Mouse (Mus musculus): ENCODE measurements at regions not wholly inside any gene's neighbourhood (a gene's known extent, or its start where the extent isn't known, plus 50 kb on each side); places are given as distances from the start of the nearest gene placed in this dataset.

DNA sequence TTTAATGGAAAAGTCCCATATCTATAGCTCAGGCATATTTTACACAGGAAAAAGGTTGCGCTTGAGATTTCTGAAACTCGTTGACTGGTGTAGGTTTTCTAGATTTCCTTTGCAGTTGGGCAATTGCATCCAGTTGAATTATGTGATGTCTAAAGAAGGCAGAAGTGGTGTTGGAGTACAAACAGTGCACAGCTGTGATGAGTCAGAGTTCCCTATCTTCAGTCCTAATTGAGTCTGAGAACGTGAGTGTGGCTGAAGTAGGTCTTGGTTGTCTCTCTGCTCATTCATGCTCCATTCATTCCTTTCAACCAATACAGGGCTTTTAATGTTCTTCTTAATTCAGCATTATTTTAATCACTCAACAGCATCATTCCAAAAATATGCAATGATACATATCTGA is 142.9 kb upstream of the Dpyd start:
- DNase-seq, result no peak

DNA sequence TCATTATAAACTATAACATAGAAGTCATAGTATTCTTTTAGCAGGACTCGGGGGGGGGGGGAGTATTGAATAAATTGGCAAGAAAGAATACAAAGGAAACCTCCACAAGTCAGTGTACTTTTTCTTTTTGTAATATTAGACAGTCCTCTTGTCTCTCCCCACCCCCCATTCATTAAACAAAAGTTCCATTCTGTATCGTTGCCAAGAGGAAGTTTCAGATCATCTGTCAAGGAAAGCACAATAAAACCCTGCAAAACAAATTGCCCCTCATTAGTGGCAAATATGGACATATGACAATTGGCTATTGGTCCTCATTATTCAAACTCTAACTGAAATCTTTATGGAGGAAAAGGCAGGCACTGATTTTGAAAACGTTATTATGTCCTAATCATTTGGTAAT is 140.2 kb upstream of the Dpyd start:
- no peak for DNase-seq

DNA sequence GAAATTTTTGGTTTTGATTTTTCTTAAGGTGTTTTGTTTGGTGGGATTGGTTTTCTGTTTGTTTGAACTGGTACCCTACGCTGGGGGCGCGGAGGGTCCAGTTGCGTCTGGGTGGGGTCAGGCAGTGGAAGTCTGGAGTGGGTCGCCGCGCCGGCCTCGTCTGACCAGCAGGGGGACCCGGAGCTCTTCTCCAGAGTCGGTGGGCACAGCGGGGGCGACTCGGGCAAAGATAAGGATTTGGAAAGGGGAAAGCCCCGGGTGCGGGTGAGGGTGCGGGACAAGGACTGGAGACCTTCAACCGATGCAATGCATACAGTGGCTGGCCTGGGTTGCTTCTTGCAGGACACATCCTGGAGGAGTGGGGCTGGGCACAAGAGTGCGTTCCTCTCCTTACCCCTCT is 136.2 kb upstream of the Dpyd start:
- no peak for DNase-seq

DNA sequence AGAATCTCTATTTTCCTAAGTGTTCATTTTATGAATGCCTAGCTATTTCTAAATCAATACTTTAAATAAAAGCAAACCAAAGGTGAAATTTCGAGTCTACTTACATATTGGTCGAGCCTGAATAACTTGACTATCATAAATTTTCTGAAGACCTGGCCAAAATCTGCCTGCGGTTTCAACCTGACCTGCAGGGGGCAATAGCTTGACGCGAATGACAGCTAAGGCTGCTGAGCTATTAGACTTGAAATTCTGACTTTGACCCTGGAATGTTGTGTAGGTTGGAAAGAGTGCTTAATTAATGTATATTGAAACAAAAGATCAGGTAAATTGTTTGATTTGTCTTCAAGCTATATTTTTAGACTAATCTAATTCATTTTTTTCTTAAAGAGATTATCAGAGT is 133.4 kb upstream of the Dpyd start:
- DNase-seq, result peak; percentile 56

DNA sequence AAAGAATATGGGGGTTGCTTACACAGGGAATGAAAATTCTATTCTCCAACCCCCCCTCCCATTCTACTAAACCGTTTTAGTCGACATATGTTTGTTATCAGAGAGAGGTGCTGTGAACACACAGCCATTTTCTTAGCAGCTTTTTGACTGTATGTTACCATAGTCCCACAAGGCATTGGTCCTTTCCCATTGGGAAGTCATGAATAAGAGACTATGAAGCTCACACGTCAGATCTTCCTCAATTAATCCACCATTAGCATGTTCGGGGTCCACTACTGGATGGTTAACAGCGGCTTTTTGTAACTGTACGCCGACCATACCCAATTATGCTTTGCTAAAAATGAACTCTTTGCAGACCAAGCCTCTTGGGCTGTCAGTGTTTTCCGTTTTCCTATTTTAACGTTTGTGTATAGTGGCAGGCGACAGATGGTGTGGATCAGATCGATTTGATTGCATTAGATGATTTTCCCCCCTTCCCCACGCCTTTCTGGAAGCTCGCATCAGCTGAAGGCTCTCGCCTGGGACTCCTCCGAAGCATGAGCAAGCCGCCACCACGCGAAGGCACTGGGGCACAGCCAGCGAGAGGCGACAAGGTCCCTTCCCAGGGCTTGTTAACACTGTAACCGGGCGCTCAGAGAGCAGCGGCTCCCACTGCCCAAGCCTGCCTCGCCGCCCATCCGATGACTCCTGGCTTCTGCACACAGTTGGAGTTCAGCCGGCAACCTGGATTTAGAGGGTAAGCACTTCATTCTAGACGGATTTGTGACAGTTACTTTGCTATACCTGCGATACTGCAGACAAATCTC is 131.9 kb upstream of the Dpyd start:
- no peak for DNase-seq

DNA sequence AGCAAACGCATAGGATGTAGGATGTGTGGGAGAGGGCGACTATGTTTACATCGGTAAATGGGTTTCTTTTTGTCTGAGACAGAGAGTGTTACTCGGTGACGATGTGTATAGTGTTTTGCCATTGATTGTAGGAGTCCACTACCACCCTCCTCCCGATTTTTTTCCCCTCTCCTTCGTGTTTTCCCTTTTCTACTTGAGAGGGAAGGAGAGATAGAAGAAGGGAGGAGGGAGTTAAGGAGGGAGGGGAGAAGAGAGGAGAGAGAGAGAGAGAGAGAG is 131.4 kb upstream of the Dpyd start:
- no peak for DNase-seq

DNA sequence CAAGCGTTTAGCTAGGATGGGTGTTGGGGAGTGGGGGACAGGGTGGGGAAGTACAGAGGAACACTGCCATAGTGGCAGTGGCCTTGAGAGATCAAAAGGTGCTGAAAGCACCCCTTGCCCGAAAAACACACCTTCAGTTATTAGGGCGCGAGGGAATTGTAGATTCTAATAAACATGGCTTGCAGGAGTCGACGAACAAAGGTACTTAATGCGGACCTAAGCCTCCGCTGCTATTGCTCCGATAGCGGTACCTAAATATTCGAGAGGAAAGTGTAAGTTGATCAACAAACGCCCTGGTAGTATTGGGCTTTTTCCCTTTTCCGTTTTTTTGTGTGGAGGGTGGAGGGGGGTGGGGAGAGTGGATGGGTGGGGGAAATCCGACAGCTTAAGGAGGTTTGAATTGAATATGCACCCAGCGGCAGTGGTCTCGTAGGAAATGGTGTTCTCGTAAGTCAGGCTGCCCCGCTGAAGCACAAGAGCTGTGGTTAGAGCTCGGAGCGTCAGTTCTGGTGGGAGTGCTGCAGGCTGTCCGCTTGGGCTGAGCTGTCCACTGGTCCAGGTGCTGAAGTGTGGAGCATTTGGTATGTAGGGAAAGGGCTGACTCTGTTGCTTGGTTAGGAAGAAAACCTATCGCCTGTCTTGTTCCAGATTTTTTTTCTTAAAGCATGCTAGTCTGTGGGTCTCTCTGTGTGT is 130.8 kb upstream of the Dpyd start:
- DNase-seq, result peak; percentile 87

DNA sequence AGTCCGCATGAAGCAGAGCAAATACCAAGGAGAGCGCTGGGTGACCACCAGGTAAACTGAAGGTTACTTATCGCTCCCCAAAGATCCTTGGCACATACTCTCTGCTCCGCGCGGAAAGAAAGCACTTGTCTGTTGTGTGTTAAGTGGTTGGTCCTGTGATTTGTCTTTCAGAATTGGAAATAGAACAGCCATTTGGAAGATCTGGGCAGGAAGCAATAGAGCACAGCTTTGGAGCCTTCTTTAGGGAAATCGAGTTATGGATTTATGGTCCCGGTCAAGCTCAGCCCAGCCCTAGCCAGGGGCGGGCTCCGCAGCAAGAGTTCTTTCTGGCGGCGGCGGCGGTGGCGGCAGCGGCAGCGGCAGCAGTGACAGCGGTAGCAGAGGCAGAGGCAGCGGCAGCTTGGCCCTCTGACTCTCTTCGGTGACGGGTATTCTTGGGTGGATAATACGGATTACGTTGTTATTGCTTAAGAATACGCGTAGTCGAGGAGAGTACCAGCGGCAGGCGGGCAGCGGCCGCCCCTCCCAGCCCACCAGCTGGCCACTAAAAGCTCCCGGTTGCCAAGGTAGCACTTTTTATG is 128.4 kb upstream of the Dpyd start:
- no peak for DNase-seq

DNA sequence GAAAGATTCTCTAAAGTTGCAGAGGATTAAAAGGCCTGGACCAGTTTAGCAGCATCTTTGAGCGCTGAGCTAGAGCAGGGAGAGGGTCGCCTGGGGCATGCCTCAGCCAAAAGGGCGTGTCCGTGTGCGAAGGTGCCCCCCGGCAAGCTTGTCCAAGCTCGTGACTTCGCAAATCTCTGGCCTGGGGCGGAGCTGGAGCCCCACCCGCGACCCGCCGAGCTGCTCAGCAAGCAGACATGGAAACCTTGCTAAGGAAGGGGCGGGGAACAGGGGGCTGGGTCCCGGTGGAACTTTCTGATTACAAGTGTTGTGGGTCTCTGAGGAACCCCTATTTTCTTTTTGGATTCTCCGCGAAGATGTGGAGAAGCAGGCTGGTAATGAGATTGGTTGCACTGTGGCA is 127.6 kb upstream of the Dpyd start:
- DNase-seq, result no peak

DNA sequence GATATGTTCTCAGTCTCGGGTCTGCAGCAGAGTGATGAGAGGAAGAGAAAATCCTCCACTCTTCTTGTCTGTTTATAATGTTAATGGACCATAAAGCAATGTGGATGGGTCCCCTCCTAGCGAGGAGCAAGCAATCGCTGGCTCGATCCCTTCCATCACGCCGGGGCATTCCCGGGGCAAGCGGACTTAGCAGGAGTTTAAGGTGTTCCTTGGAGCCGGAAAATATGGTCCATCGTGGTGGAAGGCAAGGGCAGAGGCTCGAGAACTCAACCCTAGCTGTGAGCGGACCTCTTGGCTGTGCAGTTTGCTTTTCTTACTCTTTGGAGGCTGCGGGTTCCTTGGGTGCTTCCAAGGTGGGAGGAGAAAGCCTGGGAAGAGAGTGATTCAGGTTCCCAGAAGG is 127.1 kb upstream of the Dpyd start:
- DNase-seq, result no peak

DNA sequence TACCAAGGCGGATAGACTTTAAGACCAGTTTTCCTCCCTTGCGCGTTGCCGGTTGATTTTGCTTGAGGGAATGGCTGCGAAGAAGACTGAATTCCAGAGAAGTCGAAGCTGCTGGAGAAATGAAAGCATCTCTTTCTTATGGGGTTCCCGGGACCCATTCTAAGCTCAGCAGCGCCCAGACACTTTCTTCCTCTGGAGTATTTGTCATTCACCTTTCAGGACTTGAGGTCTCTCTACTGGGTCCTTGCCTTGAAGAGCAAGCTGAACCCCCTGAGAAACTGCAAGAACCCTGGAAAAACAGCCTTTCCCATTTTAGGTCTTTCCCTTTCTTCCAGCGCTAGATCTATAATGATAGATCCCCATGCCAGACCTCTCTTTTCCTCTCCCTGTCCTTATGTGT is 126.7 kb upstream of the Dpyd start:
- no peak for DNase-seq

DNA sequence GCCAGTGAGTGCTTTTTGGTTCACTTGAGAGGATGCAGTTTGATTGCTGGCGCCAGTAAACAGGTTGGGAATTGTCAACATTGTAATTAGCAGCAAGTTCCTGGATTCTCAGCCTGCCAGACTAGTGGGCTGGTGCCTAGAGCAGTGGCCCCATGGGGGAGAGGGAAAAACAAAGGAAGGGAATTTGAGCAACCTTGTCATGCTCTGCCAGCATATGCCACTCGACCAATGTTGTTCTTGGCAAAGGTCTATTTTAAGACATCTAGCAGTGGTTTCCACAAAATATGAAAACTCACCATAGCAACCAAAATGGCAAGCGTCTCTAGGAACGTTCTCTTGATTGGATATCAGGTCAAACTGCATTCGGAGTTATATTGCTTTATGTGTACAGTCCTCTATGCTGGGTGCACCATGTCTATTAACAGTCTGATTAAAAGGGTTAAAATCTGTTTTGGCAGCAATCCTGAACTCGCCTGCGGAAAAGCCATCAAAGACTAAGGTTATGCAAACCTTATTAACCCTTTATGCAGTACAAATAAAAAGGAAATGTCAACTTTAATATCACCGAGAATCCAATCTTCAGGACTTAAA is 118.1 kb upstream of the Dpyd start:
- DNase-seq, result peak; percentile 7

DNA sequence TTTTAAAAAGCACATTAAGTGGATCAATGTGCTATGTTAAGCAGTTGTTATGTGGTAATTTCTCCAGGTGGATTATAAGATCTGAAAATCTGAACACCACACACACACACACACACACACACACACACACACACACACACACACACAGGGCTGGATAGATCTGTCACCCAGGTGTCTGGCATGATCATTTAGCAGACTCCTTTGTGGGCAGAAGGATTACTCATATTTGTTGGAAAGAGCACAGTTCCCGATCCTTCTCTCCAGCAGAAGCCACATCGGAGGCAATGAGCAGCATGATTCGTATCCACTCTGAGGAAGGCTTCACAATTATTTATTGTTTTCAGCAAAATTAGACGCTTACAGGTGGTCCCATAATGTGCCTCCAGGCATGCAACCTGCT is 116.6 kb upstream of the Dpyd start:
- no peak for DNase-seq

DNA sequence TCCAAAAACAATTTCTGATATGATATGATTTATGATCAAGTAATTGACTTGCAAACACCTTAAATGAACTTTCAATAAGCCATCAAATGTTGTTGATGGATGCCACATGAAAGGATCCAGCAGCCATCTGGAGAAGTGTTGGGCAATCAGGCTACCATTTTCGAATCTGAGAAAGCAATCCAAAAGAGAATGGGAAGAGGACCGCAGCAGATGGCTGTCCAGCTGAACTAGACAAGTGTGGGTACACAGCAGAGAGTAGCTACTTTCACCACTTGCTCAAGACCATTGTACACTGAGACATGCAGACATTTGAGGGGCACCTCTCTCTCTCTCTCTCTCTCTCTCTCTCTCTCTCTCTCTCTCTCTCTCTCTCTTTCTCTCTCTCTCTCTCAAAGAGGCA is 102.3 kb upstream of the Dpyd start:
- DNase-seq, result no peak

DNA sequence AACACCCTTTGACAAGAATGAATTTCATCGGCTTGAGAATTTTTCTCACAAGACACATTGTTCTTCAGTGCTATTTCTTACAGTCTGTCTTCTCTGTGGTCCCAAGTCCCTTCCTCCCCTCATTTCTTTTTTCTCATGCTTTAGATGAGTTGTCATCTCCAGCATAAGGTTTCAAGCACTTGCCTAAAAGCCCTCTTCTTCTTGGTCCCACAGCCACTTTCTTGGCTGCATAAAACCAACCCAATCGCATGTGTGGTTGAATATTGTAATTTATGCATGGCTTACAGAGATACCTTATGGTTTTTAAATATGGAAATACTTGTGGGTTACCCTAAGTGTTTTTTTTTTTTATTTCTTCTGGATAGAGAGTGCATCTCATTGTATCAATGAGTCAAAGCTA is 96.3 kb upstream of the Dpyd start:
- no peak for DNase-seq

DNA sequence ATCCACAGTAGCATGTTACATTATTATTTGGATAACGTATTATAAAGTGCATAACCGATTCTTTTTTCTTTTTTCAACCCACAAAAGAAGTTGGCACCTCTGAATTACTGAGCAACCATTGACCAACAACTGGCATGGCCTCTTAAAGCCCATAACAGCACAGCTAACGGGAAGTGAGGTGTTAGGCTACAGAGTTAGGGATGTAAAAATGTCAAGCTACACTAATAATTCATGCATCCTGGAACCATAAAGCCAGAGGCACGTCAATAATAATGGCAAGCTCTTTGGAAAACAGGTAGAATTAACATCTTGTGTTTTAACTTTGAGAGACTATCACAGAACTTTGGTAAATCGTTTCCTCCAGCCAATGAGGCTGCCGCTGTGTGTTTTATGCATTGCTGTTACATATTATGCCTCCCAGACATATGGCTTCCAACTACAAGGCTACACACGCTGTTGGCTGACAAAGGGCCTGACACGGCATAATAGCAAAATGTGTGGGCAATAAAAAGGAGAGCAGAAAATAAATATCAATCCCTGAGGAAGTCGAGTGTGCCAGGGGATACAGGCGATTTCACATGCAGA is 89.6 kb upstream of the Dpyd start:
- no peak for DNase-seq

DNA sequence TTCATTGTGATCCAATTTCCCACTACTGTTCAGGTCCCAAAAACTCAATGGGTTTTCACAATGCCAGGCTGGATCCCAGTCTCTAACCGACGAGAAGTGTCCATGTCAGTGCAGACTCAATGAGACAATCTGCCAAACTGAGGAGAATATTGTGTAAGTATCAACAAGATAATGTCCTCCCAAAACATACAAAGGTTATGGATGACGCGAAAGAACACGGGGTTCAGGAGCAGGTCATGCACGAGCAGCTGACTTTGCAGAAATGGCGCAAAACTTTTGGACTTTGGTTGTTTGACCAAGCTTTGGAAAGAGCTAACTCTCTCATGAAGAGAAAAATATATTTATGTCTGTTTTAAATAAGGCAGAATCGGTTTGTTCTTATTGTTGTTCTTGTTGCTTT is 83.9 kb upstream of the Dpyd start:
- no peak for DNase-seq

DNA sequence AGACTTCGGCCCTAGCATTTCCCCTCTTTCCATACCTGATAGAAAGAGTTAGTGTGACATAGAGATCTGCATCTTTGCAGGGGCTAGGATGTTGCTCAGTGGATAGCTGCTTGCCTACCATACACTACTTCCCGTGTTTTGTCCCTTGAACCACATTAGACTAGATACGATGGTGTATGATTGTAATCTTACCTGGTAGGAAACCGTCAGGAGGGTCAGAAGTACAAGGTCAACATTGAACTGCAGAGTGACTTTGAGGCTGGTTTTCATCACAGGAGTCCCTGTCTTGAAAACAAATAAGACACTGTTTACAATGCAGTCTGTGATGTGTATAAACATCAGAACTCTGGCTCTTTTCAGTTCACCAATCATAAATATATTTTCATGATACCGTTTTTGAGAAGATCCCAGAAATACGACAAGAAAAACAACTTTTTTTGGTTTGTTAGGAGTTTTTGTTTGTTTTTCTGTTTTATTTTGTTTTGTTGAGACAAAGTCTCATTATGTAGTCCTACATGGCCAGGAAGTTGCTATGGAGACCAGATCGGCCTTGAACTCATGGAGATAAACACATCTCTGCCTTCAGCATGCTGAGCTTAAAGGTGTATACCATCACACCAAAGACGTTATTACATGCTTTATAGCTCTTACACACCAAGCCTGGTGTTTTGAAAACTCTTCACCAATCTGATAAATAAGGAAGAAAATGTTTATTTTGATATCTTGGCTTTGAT is 81.2 kb upstream of the Dpyd start:
- no peak for DNase-seq

DNA sequence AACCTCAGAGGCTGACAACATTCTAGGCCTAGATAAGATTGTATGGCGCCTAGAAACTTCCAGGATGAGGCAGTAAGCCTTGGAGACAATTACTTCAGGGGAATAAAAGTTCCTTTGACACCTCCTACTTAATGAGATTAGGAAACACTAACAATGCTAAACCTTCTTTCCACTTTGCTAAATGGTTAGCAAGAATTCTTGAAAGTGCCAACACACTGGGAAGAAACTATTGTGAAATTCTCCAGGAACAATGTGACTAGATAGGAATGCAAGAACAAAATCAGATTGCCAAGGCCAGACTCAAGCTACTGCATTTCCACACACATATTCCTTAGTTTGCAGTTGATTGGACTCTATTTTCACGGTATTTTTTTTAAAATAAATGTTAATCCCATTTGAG is 76.0 kb upstream of the Dpyd start:
- DNase-seq, result no peak

DNA sequence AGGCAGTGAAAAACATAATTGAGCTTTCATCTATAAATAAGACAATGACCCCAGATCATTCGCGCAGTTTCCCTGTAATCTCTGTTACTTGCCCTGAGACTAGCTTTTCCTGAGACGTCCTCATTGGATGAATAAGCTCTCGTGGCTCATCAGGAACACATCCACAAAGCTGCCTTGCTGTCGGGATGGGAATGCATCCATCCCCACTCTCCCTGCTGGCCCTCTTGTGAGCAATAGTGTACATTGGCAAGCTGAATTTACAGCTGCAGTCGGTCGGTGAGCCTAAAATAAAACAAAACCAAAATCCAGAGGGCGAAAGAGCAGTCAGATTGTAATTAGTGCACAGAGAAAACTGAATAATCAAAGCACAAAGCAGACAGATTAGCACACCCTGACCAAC is 74.5 kb upstream of the Dpyd start:
- DNase-seq, result no peak

DNA sequence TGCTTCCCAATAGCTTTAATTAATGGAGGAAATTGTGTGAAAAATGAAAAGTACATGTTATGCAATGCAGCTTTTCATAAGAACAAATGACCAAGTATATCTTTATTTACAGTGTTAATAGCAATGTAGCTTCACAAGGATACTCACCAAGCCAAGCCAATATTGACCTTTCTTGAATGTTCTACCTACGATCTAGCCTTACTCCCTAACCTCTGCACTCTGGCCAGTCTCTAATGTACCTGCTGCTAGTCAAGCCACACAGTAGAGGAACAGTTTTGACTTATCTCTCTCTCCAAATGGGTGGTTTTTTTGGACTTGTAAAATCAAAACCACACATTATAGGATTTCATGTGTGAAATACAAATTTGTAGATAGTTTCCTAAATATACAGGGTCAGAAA is 70.8 kb upstream of the Dpyd start:
- no peak for DNase-seq

DNA sequence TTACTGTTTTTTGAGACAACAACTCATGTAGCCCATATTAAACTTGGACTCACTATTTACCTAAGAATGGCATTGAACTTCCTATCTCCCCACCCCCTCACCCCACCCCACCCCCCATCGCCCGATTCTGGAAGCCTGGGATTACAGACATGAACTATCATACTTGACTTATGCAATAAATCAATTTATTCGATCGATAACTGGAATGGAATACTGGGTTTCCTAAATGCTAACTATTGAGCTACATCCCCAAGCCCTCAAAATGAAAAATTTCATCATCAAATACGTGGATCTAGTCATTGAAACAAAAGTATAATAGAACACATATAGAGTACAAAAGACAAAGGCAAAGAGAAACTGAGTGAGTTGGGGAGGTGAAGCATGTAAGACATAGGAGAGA is 70.1 kb upstream of the Dpyd start:
- no peak for DNase-seq

DNA sequence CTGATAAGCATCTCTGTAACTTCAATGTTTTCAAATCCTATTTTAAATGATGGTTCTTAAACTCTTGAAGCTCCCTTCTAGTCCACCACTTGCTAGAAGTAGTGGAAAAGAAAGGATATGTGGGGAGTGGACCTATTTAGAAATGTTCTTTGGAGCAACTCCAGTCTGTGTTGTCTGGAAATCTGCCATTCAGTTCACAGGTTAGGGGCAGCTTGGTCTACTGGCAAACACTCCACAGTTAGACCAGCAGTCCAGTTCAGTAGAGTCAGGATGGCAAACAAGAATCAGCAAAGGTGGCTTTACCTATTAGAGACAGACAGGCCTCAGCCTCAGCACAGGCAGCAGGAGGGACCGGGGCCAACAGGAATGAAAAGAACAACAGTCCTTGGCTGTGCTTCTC is 67.3 kb upstream of the Dpyd start:
- no peak for DNase-seq
